Mouse (Mus musculus) frontal cortex, postnatal 36 days (tissue): ENCODE data around the gene Frmd4b.
"Not testable (repeated sequence)": the region's sequence is repeated elsewhere in the genome, so short reads cannot be mapped to it uniquely, and the experiment has no call there.

Experiments used
- DNase-seq, 2 experiments: peaks; one replicate each; pipeline ENCODE4 v3.0.0; 2022; ENCODE audit warnings: low spot score in 2 of 2

Gene Frmd4b

GRCm38 (mm10) chr6:97266661-97267060 is 350.7 kb downstream of the Frmd4b start:
- DNase-seq: no peak

DNA sequence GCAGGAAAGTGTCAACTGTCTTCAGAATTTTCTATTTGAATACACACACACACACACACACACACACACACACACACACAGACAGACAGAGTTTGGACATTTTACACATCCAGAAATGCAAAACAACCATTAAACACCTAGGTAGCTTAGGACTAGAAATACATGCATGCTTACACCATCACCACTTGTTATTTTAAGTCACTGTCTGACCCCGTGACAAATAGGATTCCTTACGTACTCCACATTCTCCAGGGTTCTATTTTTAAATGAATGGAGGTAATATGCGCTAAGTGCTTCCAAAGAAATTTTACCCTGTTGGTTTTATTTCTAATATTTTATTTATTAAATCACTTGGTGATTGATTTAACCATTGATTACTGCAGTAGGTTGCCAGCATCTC is 351.6 kb downstream of the Frmd4b start:
- no peak for DNase-seq

DNA sequence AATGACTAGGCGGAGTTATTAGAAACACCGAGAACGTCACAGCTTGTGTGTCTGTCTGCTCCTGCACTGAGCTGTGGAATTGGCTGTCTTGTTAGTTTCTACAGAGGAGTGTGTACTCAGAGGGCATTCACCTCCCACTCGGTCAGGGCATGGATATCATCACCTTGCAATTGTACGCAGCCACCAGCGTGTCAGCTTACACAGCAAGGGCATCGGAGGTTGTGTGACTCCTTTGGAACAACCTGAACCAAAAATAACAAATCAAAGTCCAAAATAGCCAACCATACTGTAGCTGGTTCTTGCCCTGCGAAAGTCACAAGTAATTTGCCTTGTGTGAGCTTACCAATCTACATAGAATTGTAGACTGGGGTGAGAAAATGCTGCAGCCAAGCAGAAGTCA is 352.1 kb downstream of the Frmd4b start:
- DNase-seq: no peak

- not testable (repeated sequence) for DNase-seq
Observed at GRCm38 (mm10) chr6:97263750-97264149, 353.6 kb downstream of the Frmd4b start.

GRCm38 (mm10) chr6:97262229-97262628 is 355.1 kb downstream of the Frmd4b start:
- DNase-seq: no peak

- DNase-seq: not testable (repeated sequence)
Observed at GRCm38 (mm10) chr6:97259926-97260325, 357.4 kb downstream of the Frmd4b start.

- DNase-seq: no peak
Observed at GRCm38 (mm10) chr6:97258489-97258888, 358.9 kb downstream of the Frmd4b start.

GRCm38 (mm10) chr6:97252711-97253221 is 364.6 kb downstream of the Frmd4b start, which contains the start of gene Lmod3:
TSS of gene Lmod3 (minus strand) at chr6:97252759.
- DNase-seq: peak; percentile 23 to 27

GRCm38 (mm10) chr6:97252086-97252485 is 365.3 kb downstream of the Frmd4b start:
- no peak for DNase-seq

DNA sequence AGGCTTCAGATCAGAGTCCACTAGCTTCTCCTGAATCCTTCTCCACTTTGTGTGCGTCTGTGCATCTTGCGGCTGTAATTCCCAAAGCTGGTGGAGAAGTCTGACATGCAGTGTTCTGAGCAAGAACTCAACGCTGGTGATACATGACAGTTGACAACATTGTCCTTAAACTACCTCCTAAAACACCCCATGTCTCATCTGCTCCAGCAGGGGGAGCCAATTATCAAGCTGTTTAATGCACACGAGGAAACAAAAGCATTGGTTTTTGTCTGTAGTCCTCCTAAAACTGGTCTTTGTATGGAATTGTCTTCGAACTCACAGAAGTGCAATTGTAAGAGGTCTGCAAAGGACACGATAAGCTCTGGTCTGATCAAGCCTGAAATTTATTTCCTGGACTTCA is 366.4 kb downstream of the Frmd4b start:
- peak; percentile 26 to 65 for DNase-seq

DNA sequence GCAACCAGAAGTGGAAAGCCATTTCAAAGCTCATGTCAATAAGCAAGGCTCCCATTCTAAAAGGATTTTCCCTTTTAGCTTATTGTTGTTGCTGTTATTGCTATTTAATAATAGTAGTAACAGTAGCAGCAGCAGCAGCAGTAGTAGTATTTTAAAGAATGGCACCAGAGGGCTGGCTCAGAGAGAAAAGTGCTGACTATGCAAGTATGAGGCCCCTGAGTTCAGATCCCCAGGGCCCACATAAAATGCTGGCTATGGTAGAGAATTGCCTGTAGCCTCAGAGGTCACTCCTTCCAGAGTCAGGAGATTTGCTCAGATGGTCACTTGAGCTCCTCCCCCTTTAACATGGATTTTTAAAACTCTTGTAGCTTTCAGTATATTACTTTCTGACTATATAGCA is 372.1 kb downstream of the Frmd4b start:
- no peak for DNase-seq

DNA sequence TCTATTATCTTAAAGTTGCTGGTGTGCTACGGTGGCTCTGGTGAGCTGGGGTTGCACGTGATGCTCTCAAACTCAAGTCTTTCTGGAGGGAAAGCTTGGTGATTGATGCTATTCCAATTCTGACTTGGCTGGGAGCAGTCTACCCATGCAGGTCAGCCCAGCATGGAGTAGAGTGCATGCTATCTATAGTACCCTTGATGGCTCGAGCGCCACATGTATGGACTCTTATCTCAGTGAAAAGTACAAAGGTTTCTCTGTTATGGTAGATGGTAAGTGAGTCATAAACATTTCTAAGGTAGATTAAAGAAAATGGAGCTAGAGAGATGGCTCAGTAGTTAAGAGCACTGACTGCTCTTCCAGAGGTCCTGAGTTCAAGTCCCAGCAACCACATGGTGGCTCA is 374.8 kb downstream of the Frmd4b start:
- DNase-seq: no peak

- DNase-seq: no peak
Observed at GRCm38 (mm10) chr6:97240092-97240491, 377.2 kb downstream of the Frmd4b start.

GRCm38 (mm10) chr6:97239360-97239759 is 378.0 kb downstream of the Frmd4b start:
- no peak for DNase-seq
